Mouse (Mus musculus) hindbrain, embryonic 10.5 days (tissue): ENCODE results near the gene H2al1f. TPM values are rescaled to one million over a fixed set of nuclear protein-coding genes. Genes with fewer than 3 reads are reported as not detected.
"Not testable (repeated sequence)": the region's sequence is repeated elsewhere in the genome, so short reads cannot be mapped to it uniquely, and the experiment has no call there.

Experiments used
- DNase-seq: peaks from one replicate; pipeline ENCODE4 v3.0.0-alpha.2; 2017; ENCODE audit warnings: low spot score
- H3K27ac ChIP-seq: fragments of 300-500 bp; sonication (generic); 2 replicates; pipeline ENCODE4 v1.5.1; 2016; ENCODE audit warnings: mild to moderate bottlenecking, moderate library complexity
- H3K27me3 ChIP-seq: fragments of 300-500 bp; sonication (generic); 2 replicates; pipeline ENCODE4 v1.6.1; 2016; ENCODE audit warnings: mild to moderate bottlenecking; ENCODE audit not compliant: poor library complexity, insufficient read depth, severe bottlenecking
- H3K36me3 ChIP-seq: fragments of 300-500 bp; sonication (generic); 2 replicates; pipeline ENCODE4 v1.6.1; 2016; ENCODE audit warnings: mild to moderate bottlenecking, moderate library complexity
- H3K4me1 ChIP-seq: fragments of 300-500 bp; sonication (generic); replicated peaks from 2 replicates; pipeline ENCODE4 v1.6.1; 2016; ENCODE audit warnings: mild to moderate bottlenecking
- H3K4me3 ChIP-seq: fragments of 300-500 bp; sonication (generic); 2 replicates; pipeline ENCODE4 v1.5.1; 2016; ENCODE audit warnings: mild to moderate bottlenecking, moderate library complexity
- H3K9me3 ChIP-seq: fragments of 300-500 bp; sonication (generic); 2 replicates; pipeline ENCODE4 v1.6.1; 2016; ENCODE audit warnings: mild to moderate bottlenecking, moderate library complexity
- WGBS: fragments of 180-500 bp; shearing (Covaris S2); methylation state at CpG from one replicate; pipeline ENCODE4 v1.1.7; 2016; 5-methylcytosine and 5-hydroxymethylcytosine counted together
- polyA plus RNA-seq: library from polyadenylated mRNA; unstranded; fragments of >200 nt; fragmentation: Nextera tagmentation; extraction: Ambion mirVana; gene quantifications from 2 replicates; pipeline ENCODE4 v1.2.1, GENCODE M21; 2016

Gene H2al1f
- polyA plus RNA-seq, 1 experiment from 2014 or later: not detected

GRCm38 (mm10) chrX:11321192-11321591 is 6.2 kb downstream of the H2al1f start, which contains the start of gene H2al1h:
Gene H2al1h (plus strand): TSS chrX:11321492.
- no CpG with 5 or more reads among the region's 6 CpGs for WGBS
- not testable (repeated sequence) for H3K4me3 ChIP-seq, DNase-seq, H3K36me3 ChIP-seq, H3K9me3 ChIP-seq, H3K4me1 ChIP-seq, H3K27me3 ChIP-seq, H3K27ac ChIP-seq

- not testable (repeated sequence) for H3K9me3 ChIP-seq, H3K27me3 ChIP-seq
- 95% methylated on average over 3 of the region's 5 CpGs for WGBS
Measured at GRCm38 (mm10) chrX:11324359-11324758, 9.4 kb downstream of the H2al1f start, which contains the start of gene H2al1i. Gene H2al1i (plus strand): TSS chrX:11324659.

GRCm38 (mm10) chrX:11327522-11327921 is 12.6 kb downstream of the H2al1f start, which contains the start of gene H2al1j:
Gene H2al1j (plus strand): TSS chrX:11327822.
- H3K27me3 ChIP-seq: peaks cover 11% of the 10 kb centered on the region; the same call in 1 of the 2 replicates
- not testable (repeated sequence) for H3K9me3 ChIP-seq, H3K4me3 ChIP-seq, DNase-seq, H3K27ac ChIP-seq, H3K36me3 ChIP-seq, H3K4me1 ChIP-seq
- WGBS: 84% methylated on average over 2 of the region's 2 CpGs

More at GRCm38 (mm10) chrX:11324359-11324758, 9.4 kb downstream of the H2al1f start, which contains the start of gene H2al1i:
- not testable (repeated sequence) for DNase-seq, H3K27ac ChIP-seq, H3K4me1 ChIP-seq, H3K4me3 ChIP-seq, H3K36me3 ChIP-seq

GRCm38 (mm10) chrX:11345762-11346161 is 30.8 kb downstream of the H2al1f start:
- WGBS: 62% methylated on average over 9 of the region's 9 CpGs
- H3K27ac ChIP-seq: no peak overlapping the region
- no peaks in the 10 kb centered on the region for H3K36me3 ChIP-seq
- peak; percentile 32 for DNase-seq
- H3K27me3 ChIP-seq: peaks cover 7% of the 10 kb centered on the region; the same call in 1 of the 2 replicates
- H3K4me3 ChIP-seq: no peak overlapping the region
- H3K9me3 ChIP-seq: no peaks in the 10 kb centered on the region
- H3K4me1 ChIP-seq: no peaks in the 10 kb centered on the region

GRCm38 (mm10) chrX:11346756-11347155 is 31.8 kb downstream of the H2al1f start:
- no peaks in the 10 kb centered on the region for H3K9me3 ChIP-seq
- H3K27me3 ChIP-seq: peaks cover 6% of the 10 kb centered on the region; the same call in 1 of the 2 replicates
- H3K4me3 ChIP-seq: no peak overlapping the region
- DNase-seq: no peak
- no peaks in the 10 kb centered on the region for H3K4me1 ChIP-seq
- H3K36me3 ChIP-seq: no peaks in the 10 kb centered on the region
- H3K27ac ChIP-seq: no peak overlapping the region
- WGBS: 85% methylated on average over 3 of the region's 3 CpGs

- H3K4me3 ChIP-seq: no peak overlapping the region
- H3K27ac ChIP-seq: no peak overlapping the region
- DNase-seq: no peak
- WGBS: 85% methylated on average over 6 of the region's 6 CpGs
- H3K4me1 ChIP-seq: no peaks in the 10 kb centered on the region
- H3K9me3 ChIP-seq: no peaks in the 10 kb centered on the region
- no peaks in the 10 kb centered on the region for H3K36me3 ChIP-seq
- peaks cover 53% of the 10 kb centered on the region for H3K27me3 ChIP-seq
Measured at GRCm38 (mm10) chrX:11360823-11361222, 45.9 kb downstream of the H2al1f start.

GRCm38 (mm10) chrX:11361261-11361660 is 46.3 kb downstream of the H2al1f start:
- no peak for DNase-seq
- Histone ChIP-seq H3K4me3 (no peak overlapping the region), H3K4me1 (no peaks in the 10 kb centered on the region), H3K27me3 (peaks cover 53% of the 10 kb centered on the region), H3K9me3 (no peaks in the 10 kb centered on the region), H3K36me3 (no peaks in the 10 kb centered on the region), H3K27ac (no peak overlapping the region)
- 89% methylated on average over 2 of the region's 2 CpGs for WGBS

GRCm38 (mm10) chrX:11363890-11364289 is 48.9 kb downstream of the H2al1f start:
- H3K4me1 ChIP-seq: no peaks in the 10 kb centered on the region
- WGBS: 64% methylated on average over 6 of the region's 6 CpGs
- H3K4me3 ChIP-seq: no peak overlapping the region
- H3K9me3 ChIP-seq: no peaks in the 10 kb centered on the region
- DNase-seq: no peak
- peaks cover 56% of the 10 kb centered on the region for H3K27me3 ChIP-seq
- no peak overlapping the region for H3K27ac ChIP-seq
- H3K36me3 ChIP-seq: no peaks in the 10 kb centered on the region

Other genes starting within 250 kb of the H2al1f start
- not detected in 2 replicates for gene H2al1a, start 15.9 kb upstream of the H2al1f start, polyA plus RNA-seq
- gene H2al1b, start 12.7 kb upstream of the H2al1f start, polyA plus RNA-seq: not detected in 2 replicates
- not detected in 2 replicates for gene H2al1c, start 9.5 kb upstream of the H2al1f start, polyA plus RNA-seq
- not detected in 2 replicates for gene H2al1d, start 6.3 kb upstream of the H2al1f start, polyA plus RNA-seq
- gene H2al1e, start 3.2 kb upstream of the H2al1f start, polyA plus RNA-seq: not detected in 2 replicates
- gene H2al1g, start 3.1 kb downstream of the H2al1f start, polyA plus RNA-seq: not detected in 2 replicates
- gene H2al1h, start 6.3 kb downstream of the H2al1f start, polyA plus RNA-seq: not detected in 2 replicates
- gene H2al1i, start 9.5 kb downstream of the H2al1f start, polyA plus RNA-seq: not detected in 2 replicates
- gene H2al1j, start 12.7 kb downstream of the H2al1f start, polyA plus RNA-seq: not detected in 2 replicates